Mouse (Mus musculus): ENCODE results near the gene Kcnq1.

DNA sequence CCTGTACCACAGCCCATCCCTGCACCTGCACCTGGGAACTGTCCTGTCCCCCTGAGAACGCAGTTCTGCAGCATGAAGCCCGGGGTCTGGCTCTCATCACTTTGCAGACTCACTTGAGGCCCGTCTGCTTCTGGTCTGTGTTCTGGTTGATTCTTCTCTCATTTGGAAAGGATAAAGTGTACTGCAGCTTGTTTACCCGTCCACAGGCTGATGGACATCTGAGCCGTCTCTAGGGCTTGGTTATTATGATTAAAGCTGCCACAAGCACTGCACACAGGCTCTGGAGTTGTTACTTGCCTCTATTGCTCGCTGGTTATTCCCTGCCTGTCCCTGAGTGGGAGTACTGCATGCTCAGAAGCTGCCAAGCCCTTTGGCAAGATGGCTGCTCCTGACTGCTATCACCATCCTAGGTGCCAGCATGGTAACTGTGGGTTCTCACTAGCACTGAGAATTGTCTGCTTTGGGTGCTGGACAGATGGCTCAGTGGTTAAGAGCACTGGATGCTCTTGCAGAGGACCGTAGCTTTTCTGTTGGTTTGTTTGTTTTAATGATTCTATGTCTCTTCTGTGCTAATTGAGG, 59.6 kb downstream of the Kcnq1 start:
- no peak for TF ChIP-seq POLR2A (IDR thresholded peaks at IDR 0.05; ENCODE audit: low read depth, low read length)
- no peak for TF ChIP-seq CTCF (IDR thresholded peaks at IDR 0.05; ENCODE audit: extremely low read depth, insufficient read depth, insufficient read length, insufficient replicate concordance)
